Mouse (Mus musculus) megakaryocyte, embryonic 14.5 days (primary cell): Measurements from ENCODE around the gene Cdc6. TPM values are rescaled to one million over a fixed set of nuclear protein-coding genes. Genes with fewer than 3 reads are reported as not detected.

Experiments used
- H3K27me3 ChIP-seq: replicated peaks from 2 replicates; pipeline ENCODE3; 2012; ENCODE audit warnings: inconsistent platforms
- H3K36me3 ChIP-seq: replicated peaks from 2 replicates; pipeline ENCODE3; 2012; ENCODE audit warnings: low read length, inconsistent platforms, mixed read lengths
- H3K4me1 ChIP-seq: 2 replicates; pipeline ENCODE4 v1.6.1; 2012; ENCODE audit warnings: inconsistent platforms
- H3K4me3 ChIP-seq: replicated peaks from 2 replicates; pipeline ENCODE3; 2012; ENCODE audit warnings: moderate library complexity, mild to moderate bottlenecking, inconsistent platforms
- H3K9me3 ChIP-seq: 2 replicates; pipeline ENCODE4 v1.6.1; 2012; ENCODE audit warnings: inconsistent platforms
- FLI1 ChIP-seq: IDR thresholded peaks from 2 replicates; pipeline ENCODE4 v1.6.1; 2012; ENCODE audit warnings: low read length, inconsistent platforms, mixed read lengths
- GATA1 ChIP-seq: IDR thresholded peaks from 3 replicates; pipeline ENCODE4 v1.6.1; 2012; ENCODE audit warnings: mixed read lengths, low read length, inconsistent platforms, borderline replicate concordance
- polyA plus RNA-seq: library from polyadenylated mRNA; stranded (reverse); fragments of >175 nt; gene quantifications from 2 replicates; pipeline ENCODE4 v1.2.3, GENCODE M21; 2012; ENCODE audit warnings: low replicate concordance; ENCODE audit not compliant: insufficient read depth

The Cdc6 gene
- polyA plus RNA-seq, 1 experiment, result 0.44 TPM

- TF ChIP-seq FLI1, result no peak
- no peak for TF ChIP-seq GATA1
- H3K9me3 ChIP-seq, result no peaks in the 10 kb centered on the region
- peaks cover 36% of the 10 kb centered on the region for H3K4me1 ChIP-seq
- peaks cover 29% of the 10 kb centered on the region for H3K36me3 ChIP-seq
- peaks cover 41% of the 10 kb centered on the region for H3K27me3 ChIP-seq
- no peak overlapping the region for H3K4me3 ChIP-seq
These were observed 17.1 kb downstream of the Cdc6 start for GRCm38 (mm10) chr11:98924633-98925175.

- Histone ChIP-seq H3K4me3 (no peak overlapping the region), H3K27me3 (peaks cover 46% of the 10 kb centered on the region), H3K36me3 (peaks cover 26% of the 10 kb centered on the region), H3K4me1 (peaks cover 41% of the 10 kb centered on the region), H3K9me3 (no peaks in the 10 kb centered on the region)
- TF ChIP-seq GATA1 (no peak), FLI1 (no peak)
These were observed 17.7 kb downstream of the Cdc6 start for GRCm38 (mm10) chr11:98925265-98925721.

GRCm38 (mm10) chr11:98925868-98926311 lies 18.3 kb downstream of the Cdc6 start:
- Histone ChIP-seq H3K4me3 (no peak overlapping the region), H3K4me1 (peaks cover 47% of the 10 kb centered on the region)

GRCm38 (mm10) chr11:98926553-98926952 lies 19.0 kb downstream of the Cdc6 start:
- Histone ChIP-seq H3K4me1 (peaks cover 54% of the 10 kb centered on the region), H3K9me3 (no peaks in the 10 kb centered on the region), H3K27me3 (peaks cover 59% of the 10 kb centered on the region), H3K4me3 (no peak overlapping the region), H3K36me3 (peaks cover 16% of the 10 kb centered on the region)
- TF ChIP-seq GATA1, result no peak
- TF ChIP-seq FLI1, result no peak

More at GRCm38 (mm10) chr11:98925868-98926311, 18.3 kb downstream of the Cdc6 start:
- Histone ChIP-seq H3K36me3 (peaks cover 20% of the 10 kb centered on the region), H3K27me3 (peaks cover 52% of the 10 kb centered on the region), H3K9me3 (no peaks in the 10 kb centered on the region)
- TF ChIP-seq FLI1 (no peak), GATA1 (no peak)

GRCm38 (mm10) chr11:98927438-98928076 lies 20.0 kb downstream of the Cdc6 start, which contains the start of gene Rara:
TSS of gene Rara (plus strand) at chr11:98927818.
- peaks cover 68% of the 10 kb centered on the region for H3K27me3 ChIP-seq
- H3K4me1 ChIP-seq, result peaks cover 62% of the 10 kb centered on the region
- H3K9me3 ChIP-seq, result no peaks in the 10 kb centered on the region
- H3K4me3 ChIP-seq, result peak within 1 kb of the TSS; percentile 86
- H3K36me3 ChIP-seq, result peaks cover 12% of the 10 kb centered on the region
- no peak for TF ChIP-seq GATA1
- no peak for TF ChIP-seq FLI1

GRCm38 (mm10) chr11:98928186-98928893 lies 20.7 kb downstream of the Cdc6 start:
- Histone ChIP-seq H3K27me3 (peaks cover 76% of the 10 kb centered on the region), H3K36me3 (peaks cover 8% of the 10 kb centered on the region), H3K9me3 (no peaks in the 10 kb centered on the region), H3K4me3 (peak overlapping the region; percentile 86), H3K4me1 (peaks cover 68% of the 10 kb centered on the region)
- TF ChIP-seq GATA1, result no peak
- no peak for TF ChIP-seq FLI1

GRCm38 (mm10) chr11:98929503-98929902 lies 21.9 kb downstream of the Cdc6 start:
- peaks cover 75% of the 10 kb centered on the region for H3K4me1 ChIP-seq

GRCm38 (mm10) chr11:98930127-98930601 lies 22.6 kb downstream of the Cdc6 start:
- no peak overlapping the region for H3K4me3 ChIP-seq
- no peaks in the 10 kb centered on the region for H3K36me3 ChIP-seq
- peaks cover 8% of the 10 kb centered on the region for H3K9me3 ChIP-seq
- peaks cover 89% of the 10 kb centered on the region for H3K27me3 ChIP-seq
- peaks cover 69% of the 10 kb centered on the region for H3K4me1 ChIP-seq
- no peak for TF ChIP-seq FLI1
- no peak for TF ChIP-seq GATA1

More at GRCm38 (mm10) chr11:98929503-98929902, 21.9 kb downstream of the Cdc6 start:
- no peak for TF ChIP-seq GATA1
- TF ChIP-seq FLI1, result no peak
- Histone ChIP-seq H3K9me3 (peaks cover 5% of the 10 kb centered on the region), H3K36me3 (peaks cover 2% of the 10 kb centered on the region), H3K4me3 (no peak overlapping the region), H3K27me3 (peaks cover 87% of the 10 kb centered on the region)

GRCm38 (mm10) chr11:98930773-98931512 lies 23.3 kb downstream of the Cdc6 start:
- peak overlapping the region; percentile 35 for H3K4me3 ChIP-seq
- no peaks in the 10 kb centered on the region for H3K36me3 ChIP-seq
- H3K4me1 ChIP-seq, result peaks cover 62% of the 10 kb centered on the region
- H3K9me3 ChIP-seq, result peaks cover 11% of the 10 kb centered on the region
- peaks cover 91% of the 10 kb centered on the region for H3K27me3 ChIP-seq
- TF ChIP-seq FLI1 (no peak), GATA1 (no peak)
